Mouse (Mus musculus) spleen, postnatal 14 days (tissue): ENCODE results near the gene Prkg1.
"Not testable (repeated sequence)": the region's sequence is repeated elsewhere in the genome, so short reads cannot be mapped to it uniquely, and the experiment has no call there.

ENCODE experiments used
- DNase-seq, 2 experiments: peaks; one replicate each; pipeline ENCODE4 v3.0.0; 2021 to 2022; ENCODE audit warnings: low spot score in 2 of 2

The Prkg1 gene

DNA sequence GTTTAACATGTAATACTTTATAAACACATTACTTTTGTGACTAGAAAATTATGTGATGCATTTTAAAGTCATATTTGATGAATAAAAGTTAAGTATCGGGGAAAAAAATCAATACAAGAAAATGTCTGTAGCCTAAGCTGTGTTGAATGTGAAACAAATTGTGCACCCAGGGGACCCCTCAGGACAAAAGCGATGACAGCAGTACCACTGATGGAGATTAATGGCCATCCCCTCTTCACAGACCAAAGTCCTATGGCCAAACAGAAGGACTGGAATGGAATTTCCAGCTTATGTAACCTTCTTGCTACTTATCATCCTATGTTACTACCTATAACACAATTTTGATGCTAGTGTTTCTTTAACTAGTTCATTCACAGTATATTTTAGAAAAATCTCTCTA, 473.6 kb downstream of the Prkg1 start:
- DNase-seq, result no peak

DNA sequence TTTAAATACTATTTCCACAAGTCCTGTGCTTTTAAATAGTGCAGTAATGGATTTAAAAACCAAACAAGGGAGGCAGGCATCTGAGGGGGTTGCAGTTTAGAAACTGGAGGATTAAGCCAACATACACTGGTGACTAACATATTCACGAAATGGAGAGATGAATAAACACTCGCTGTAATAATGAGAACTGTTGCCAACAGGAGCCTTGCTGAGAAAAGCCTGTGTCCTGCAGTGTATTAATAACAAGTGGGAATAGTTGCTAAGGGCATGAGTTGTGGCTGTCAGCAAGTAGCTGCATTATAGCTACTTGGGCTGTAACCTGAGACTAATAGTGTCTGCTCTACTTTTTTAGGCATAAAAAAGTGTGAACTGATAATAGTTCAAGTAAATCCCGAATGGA, 480.3 kb downstream of the Prkg1 start:
- DNase-seq, result no peak

DNA sequence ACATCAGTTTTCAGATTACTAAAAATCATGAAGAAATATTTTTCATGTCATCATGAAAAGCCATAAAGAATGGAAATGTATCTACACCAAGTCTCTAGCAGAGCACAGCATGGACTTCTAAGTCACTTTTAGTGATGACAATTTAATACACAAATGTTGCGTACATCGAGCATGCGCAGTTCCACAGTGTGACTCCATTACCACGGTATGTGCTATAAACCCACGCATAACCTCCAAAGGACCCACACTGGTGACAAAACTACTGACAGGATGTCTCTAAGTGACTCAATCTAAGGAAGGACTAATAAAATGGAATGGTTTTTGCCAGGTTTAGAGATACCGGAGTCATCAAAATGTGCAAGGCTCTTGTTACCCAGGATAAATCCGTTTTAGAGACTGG, 480.7 kb downstream of the Prkg1 start:
- DNase-seq, result no peak

DNA sequence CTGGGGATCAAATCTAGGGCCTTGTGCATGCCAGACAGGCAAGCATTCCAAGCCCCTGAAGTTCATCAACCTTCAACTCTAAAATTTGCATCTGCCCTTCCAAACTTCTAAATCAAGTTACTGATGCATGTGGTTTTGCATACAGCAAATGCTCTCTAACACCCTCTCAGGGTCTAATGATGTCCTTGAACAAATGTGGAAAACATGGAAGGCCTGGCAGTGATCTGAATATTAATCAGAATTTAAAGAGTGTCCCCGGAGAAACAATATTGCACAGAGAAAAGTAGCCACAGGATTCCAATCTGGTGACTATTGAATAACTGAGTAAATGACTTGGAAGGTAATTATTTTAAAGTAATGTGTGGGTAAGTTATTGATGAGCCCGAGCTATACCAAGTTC, 481.2 kb downstream of the Prkg1 start:
- no peak for DNase-seq

DNA sequence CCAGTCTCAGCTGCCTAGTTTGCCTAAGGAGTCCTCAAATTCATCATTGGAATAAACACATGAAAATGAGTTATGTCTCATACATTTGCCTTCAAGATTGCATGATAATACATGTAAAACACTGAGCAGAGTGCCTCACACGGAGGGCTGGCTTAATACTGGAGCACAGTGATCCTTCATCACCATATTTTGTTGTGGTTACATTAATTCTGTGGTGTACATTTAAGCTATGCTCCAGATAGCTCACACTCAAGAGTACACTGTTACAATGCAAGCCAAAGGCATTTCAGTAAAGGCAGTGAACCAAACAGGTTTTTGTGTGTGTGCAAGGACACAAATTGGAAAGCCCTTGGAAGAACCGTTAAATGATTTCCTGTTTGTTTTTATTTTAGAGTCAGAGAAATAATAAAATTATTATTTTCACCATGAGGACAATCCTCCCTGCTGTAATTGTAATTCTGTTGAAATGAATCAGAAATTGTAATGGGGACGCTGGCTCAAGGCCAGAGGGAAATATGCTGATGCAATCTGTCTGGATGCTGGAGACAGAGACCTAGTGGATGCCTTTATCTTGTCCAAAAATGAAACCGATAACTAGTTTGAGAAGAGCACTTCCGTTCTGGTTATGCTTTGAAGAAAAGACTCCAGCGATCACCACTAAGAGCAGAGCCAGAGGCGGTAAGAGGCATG, 484.9 kb downstream of the Prkg1 start:
- DNase-seq, result no peak

DNA sequence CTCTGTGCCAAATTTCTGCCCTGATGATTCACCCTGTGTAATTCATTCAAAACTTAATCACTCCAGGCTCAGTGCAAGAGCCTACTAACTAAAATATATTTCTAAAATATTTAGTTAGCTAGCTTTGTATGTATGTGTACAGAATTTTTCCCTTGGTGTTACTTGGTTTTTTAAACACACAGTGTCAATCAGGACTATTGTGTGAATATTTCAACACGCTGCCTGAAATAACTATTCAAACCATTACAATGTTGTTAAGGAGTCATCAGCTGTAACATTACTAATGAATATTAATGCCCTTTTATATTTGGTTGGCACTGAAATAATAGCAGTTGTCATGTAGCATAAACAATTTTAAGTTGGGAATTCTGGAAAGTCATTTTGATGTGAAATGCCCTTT, 502.4 kb downstream of the Prkg1 start:
- DNase-seq, result no peak

DNA sequence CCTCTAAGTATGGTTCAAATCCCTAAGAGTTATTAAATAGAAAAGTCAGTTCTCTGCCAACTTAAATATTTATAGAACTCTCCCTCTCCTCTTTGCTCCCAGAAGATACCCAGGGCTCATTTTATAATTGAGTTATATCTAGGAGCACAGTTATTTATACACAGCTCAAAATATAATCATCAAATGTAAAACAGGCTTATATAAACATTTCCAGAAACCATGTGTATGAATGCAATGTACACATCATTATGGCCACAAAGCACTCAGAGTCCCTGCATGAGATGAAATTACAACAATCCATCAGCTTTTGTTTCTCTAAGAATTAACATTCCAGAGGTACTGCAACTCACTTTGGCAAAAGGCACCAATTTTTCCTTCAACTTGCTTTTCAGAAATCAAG, 504.3 kb downstream of the Prkg1 start:
- DNase-seq, result no peak

DNA sequence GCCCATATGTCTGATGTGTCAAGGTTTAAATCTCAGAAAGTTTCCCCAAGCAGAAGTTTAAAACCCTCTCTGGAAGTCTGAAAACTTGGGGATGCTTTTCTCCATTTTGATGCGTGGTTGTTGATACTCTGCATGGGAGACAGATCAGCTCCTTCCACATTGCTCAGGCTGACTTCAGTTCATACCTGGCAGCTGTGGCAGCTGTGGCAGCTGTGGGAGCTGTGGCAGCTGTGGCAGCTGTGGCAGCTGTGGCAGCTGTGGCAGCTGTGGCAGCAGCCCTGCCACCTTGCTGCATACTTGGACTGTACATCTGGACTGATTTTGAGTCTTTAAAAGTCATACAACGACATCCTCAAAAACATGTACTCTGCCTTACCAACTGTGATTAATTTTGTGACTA, 509.1 kb downstream of the Prkg1 start:
- DNase-seq, result no peak

DNA sequence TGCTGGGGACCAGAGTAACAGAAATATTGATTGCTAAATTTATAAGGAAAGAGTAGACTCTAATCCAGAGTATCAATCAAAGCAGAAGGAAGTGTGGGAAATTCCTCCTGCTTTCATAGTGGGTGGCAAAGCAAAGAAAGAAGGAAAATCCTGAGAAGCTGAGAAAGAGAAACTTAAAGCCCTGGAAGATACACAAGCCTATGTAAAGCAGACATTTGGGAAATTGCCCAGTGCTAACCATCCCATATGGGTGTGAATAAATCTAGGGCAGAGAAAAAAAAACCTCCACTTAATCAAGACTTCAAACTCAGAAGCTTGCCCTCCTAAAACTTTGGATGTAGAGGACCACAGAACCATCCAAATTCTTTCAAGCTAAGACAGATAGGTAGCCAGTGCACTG, 532.4 kb downstream of the Prkg1 start:
- no peak for DNase-seq

DNA sequence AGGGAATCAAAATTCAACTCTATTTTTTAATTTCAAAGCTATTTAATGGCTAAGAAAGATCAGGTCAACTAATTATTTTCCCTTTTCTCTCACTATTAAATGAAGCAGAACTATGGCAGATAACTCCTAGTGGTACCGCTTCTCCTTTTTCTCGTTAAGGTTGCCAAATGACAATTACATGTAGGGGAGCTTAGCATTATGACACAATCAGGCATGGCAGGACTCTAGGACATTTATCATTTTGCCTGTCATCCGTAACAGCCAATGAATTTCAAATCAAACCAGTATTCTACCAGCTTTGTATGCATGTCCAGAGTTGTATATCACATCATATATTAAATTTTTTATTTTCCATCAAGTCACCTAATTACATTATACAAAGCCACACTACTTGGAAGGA, 536.4 kb downstream of the Prkg1 start:
- DNase-seq, result no peak

DNA sequence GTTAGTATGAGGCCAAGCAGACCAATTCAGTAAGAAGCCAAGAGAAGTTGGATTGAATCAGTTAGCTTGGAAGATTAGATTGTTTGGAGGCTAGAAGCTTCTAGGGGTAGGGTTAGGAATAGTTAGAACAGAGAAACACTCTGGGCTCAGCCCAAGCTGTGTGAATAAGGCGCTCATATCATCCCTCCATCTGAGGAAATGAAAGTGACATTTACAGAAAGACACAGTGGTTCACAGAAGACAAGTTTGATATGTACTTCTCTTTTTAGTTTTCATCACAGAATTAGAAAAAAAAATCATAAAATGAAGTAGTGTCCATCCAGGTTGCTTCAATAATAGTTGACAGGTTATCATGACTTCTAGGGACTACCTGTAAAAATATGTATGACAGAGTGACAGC, 541.4 kb downstream of the Prkg1 start:
- DNase-seq, result no peak

DNA sequence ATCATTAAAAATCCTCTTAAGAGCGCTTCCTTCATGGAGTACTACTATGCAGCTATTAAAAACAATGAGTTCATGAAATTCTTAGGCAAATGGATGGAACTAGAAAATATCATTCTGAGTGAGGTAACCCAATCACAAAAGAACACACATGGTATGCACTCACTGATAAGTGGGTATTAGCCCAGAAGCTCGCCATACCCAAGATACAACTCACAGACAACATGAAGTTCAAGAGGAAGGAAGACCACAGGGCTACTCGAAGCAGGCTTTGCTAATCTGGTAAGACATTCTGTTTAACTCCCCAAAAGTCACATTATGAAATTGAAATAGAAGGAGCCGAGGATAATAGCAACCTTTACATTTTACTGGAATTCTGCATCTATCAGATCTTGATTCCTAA, 545.6 kb downstream of the Prkg1 start:
- not testable (repeated sequence) for DNase-seq

DNA sequence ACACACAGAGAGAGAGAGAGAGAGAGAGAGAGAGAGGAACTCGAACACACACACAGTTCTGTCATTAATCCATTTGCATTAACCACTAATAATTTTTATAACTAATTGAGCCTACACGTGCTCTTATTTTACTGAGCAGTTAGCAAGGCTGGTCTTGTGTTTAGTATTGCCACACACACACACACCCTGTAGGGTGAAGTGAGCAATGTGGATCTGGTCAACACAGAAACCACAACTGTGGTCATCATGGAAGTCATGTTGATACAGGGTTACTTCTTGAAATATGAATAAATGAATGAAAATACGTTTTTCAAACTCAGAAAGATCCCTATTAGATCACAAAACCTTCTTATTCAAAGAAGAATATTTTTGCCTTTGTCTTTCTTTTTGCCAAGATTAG, 554.0 kb downstream of the Prkg1 start:
- no peak for DNase-seq

DNA sequence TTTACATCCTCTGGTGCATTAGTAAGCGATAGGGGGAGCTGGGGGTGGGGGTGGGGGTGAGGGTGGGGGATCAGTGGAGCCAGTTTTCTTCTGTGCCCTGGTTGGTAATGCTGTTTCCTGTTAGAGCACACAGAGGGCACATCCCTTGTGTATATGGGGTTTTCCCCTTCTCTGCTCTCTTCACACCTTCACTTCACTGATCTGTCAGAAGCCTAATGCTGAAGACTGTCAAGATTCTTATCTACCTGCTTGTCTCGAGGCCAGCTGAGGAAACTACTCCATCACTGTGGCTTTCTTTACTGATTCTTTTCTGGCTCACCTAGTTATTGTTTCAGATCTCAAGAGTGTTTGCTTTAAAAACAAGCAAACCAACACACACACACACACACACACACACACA, 554.4 kb downstream of the Prkg1 start:
- no peak for DNase-seq

DNA sequence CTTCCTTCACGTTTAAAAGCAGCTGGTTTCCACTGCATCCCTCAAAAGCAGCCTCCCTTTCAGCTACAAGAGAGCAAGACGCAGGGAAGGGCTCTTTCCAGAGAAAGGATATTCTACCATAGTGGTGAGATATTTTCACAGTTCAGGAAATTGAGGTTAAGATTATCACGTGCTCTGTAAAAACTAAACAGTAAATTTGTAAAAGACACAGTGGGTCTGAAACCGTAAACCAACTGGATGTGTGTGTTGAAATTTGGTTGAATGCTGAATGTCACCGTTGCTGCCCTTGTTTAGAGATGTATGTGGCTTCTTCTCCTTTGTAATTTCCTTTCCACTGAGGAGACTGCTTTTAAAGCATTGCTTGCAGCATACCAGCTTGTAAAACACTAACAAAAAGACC, 565.2 kb downstream of the Prkg1 start:
- DNase-seq, result no peak

DNA sequence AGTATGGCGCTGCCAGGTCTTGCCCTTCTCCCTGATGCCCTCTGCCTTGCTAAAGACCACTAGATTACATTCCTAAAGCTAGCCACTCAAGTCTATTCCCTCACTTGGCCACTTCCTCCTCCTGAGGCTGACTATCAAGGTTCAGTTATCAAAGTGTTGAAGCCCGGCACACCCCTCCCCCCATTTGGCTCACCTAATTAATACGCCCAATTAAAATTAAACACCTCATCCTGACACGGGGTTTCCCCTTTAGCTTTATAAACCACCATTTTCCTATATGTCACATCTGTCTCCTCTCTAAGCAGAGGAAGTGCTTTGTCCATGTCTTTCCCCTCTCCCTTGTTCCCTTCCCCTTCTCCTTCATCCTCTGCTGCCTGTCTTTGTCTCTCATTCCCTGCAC, 566.4 kb downstream of the Prkg1 start:
- no peak for DNase-seq

DNA sequence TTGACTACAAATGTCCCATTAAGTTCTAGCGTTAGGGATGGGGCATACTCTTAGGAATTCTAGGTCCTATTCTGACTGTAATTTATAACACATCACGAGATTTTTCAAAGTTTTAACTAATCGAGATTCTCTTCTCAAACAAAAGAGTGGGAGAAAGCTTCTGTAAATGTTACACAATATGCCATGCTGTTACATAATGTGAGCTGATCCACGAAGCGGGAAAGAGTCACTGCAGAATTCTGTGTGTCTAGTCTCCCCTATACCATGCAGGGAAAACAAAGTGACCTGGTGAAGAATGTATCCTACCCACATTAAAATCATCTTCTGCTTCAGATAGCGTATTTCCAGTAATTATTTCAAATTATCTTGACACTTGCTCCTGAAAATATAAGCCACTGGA, 567.8 kb downstream of the Prkg1 start:
- no peak for DNase-seq

DNA sequence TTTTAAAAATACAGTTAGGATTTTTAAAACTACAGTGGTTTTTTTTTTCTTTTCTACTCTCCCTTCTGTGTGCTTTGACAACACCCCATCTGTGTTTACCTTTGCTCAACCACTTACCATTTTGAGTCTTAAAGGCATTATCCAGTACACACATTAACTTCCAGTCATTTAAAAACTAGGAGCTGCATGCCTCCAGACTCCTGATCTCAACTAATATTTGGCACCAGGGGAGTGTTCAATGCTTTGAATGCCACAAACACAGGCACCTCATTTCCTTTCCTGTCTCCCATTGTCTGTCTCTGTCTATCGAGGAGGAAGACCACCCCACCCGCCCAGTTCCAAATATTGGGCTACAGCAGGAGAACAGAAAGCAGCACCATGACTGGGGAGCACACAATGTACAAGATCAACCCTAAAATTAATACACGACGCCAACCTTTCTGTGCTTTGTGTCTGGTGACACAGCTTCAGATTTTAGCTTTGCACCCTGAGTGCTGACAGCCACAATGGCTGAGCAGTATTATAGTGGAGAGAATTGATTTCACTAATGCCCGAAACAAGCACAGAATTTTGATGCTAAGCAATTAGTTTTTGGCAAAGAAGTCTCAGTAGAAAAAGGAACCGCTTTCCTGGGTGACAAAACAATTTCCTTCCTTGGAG, 576.1 kb downstream of the Prkg1 start:
- no peak for DNase-seq

DNA sequence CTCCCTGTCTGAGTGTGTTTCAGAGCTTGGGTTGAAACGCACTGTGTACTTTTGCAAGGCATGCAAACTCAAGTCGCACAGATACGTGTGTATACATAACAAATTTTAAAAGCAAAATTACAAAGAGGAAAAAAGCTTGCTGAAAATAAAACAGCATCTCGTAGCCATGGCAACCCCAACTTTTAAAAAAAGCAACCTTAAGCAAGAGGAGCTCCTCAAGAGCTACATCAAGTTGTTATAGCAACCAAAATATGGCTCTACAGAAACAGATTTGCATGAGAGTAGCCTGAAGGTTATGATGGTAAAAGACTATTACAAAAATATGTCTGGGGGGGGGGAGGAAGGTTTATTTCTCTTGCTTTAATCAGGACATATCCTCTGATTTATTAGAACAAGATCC, 584.1 kb downstream of the Prkg1 start:
- DNase-seq, result no peak

DNA sequence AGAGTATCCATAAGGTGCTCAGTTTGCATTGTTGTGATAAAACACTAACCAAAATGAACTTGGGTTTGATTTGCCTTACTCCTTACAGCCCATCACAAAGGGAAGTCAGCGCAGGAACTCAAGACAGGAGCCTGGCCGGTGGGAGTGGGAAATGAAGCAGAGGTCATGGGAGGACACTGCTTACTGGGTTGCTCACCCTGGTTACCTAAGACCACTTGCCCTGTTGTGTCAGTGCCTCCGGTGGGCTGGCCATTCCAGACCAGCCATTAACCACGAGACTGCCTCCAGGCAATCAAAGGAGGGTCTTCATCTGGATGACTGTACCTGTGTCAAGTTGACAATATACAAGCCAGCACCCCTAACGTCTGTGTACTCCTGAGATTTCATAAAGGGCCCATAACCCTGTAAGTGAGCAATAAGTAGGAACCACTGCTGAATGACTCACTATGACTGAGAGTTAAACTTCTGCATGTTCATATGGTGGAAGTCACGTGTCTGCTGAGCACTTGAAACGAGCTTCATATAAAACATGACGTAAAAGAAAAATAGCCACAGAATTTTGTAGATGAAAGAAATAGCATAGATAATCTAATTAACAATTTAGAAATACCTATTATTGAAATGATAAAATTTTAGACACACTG, 587.4 kb downstream of the Prkg1 start:
- no peak for DNase-seq

DNA sequence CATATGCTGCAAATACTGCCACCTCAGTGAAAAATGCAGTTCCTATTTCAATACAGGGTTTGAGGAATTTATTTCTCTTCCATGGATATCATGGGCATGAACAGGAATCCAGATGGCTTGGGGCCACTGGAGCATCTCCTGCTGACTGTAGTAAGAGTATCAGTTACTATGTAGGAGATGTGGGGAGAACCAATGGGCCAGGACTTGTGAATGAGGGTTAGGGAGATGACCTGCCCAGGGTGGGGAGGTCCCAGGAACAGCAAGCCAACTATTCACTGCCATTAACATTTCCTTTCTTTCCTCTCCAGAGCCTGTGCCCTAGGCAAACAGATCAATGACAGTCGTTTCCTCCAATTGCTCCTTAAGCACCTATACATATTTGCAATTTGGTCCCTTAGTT, 593.8 kb downstream of the Prkg1 start:
- no peak for DNase-seq

DNA sequence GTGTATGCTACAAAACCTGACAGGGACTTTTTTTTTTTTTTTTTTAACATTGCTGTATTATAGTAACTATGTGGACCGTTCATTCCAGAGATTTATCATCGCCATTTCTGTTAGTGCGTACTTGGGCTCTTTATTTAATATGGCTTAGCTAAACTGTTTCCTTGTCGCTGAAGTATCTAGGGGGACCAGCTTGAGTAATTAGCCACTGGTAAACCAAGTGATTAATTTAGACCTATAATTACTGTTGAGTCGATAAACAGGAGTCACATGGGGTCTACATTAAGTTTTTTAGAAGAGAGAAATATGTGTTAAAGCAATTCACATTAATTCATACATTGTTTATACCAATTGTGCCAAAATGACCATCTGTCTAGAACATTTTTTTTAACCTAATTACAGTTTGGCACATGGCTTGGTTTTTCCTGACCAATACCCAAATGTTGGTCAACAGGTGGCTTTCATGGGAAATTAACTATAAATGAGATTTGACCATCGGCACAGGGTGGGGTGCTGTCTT, 605.8 kb downstream of the Prkg1 start:
- DNase-seq, result no peak

DNA sequence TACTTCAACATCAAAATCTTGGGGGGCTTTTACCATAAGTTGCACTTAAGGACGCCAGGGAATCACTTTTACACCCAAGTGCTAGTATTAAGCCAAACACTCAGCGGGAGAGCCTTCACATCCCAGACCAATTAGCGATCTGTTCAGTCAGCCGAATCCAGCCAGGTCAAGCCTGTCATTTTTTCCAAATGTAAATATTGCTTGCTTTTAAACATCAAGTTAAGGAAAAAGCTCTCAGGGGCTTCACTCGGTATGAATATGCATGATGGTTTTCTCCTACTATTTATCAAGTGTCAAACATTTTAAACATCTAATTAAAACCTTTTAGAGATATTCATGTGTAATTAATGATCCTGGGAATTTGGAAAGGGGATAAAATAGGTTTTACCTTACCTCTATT, 611.4 kb downstream of the Prkg1 start:
- DNase-seq, result no peak
